Mouse (Mus musculus): ENCODE measurements around the gene Dnm2. TPM values are rescaled to one million over a fixed set of nuclear protein-coding genes. Genes with fewer than 3 reads are reported as not detected.

The Dnm2 gene
- total and polyA plus RNA-seq, 3 experiments = 99.0 to 381 (median 134) TPM

DNA sequence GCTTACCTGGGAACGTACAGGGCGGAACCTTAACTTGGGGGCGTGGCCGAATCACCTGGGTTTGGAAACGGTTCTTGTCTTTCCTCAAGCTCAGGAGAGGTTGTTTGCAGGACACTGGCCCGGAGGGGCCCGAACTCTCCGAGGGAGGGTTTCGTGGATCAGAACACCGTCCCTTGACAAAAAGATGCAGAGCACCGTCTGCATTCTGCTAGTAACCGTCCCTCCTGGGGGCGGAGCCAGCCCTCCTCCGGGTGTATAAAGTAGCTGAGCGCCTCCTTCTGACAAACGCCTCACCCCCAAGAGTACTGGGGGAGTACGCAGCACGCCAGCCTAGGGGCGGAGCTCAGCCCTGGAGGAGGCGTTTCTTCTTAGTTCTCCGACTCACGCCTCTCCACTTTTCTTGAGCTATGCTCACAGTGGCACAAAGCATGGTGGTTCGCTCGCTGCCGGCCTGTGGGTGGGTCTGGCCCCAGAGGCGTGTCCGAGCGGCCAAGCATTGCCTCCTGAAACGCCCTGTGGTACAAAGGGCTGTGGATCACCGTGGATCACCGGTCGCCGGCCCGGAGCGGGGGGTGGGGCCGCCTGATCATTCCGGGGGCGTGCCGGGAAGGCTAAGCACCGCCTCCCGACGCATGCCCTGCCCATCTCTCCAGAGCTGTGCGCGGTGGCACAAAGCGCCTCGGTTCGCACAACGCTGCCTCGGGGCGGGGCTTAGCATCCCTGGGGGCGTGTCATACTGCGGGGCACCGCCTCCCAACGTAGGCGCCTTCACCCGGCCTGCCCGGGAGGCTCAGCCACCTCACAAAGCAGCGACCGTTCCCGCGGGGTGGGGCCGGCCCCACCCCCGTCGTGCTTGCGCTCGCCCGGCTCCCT, 121.4 kb downstream of the Dnm2 start:
- peak; percentile 100 for DNase-seq

DNA sequence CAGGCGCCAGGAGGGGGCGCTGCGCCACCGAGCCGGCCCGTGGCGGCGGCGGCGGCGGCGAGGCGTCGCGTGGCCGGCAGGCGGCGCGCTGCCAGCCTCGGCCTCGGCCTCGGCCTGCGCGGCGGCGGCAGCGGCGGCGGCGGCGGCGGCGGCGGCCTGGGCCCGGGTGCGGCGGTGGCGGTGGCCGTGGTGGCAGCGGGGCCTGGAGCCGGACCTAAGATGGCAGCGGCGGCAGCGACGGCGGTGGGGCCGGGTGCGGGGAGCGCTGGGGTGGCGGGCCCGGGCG, 122.0 kb downstream of the Dnm2 start, which contains the start of gene Carm1:
Gene Carm1, plus strand, starts transcription at position 106 of the 286 bp plus-strand sequence.
- DNase-seq = no peak

DNA sequence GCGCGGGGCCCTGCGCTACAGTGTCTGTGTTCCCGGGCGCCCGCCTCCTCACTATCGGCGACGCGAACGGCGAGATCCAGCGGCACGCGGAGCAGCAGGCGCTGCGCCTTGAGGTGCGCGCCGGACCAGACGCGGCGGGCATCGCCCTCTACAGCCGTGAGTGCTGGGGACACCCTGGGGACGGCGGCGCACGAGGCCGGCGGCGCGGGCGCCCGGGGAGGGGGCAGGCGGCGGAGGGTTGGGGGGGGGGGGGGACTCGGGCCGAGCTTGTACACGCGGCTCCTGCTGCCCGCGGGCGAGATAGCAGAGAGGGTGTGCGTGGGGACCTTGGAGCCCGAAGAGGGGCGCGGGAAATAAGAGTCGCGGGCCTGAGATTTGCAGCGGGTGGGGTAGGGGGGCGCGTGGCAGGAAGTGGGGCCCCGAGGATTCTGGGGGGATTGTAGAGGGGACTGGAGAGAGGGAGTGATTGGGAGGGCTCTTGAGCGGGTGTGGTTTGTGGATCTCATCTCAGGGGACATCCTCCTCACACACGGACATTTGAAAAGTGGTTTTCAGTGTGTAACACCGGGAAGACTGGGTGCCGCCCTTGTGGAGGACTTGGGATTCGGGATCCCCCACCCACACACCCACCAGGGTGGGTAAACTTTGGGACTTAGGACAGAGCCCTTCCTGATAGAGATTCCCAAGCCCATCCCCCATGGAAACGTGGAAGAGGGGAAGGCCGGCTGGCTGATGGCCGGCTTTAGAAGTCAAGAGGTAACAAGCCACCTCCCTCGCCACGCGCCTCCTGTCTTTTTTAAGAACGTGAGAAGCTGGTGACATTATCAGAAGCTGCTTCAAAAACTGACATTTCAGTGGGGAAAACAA, 122.6 kb downstream of the Dnm2 start:
- DNase-seq = peak; percentile 82

GRCm38 (mm10) chr9:21551049-21551448, 126.3 kb downstream of the Dnm2 start:
- DNase-seq = peak; percentile 30

- DNase-seq = no peak
Measured at GRCm38 (mm10) chr9:21553607-21554273, 129.0 kb downstream of the Dnm2 start.

DNA sequence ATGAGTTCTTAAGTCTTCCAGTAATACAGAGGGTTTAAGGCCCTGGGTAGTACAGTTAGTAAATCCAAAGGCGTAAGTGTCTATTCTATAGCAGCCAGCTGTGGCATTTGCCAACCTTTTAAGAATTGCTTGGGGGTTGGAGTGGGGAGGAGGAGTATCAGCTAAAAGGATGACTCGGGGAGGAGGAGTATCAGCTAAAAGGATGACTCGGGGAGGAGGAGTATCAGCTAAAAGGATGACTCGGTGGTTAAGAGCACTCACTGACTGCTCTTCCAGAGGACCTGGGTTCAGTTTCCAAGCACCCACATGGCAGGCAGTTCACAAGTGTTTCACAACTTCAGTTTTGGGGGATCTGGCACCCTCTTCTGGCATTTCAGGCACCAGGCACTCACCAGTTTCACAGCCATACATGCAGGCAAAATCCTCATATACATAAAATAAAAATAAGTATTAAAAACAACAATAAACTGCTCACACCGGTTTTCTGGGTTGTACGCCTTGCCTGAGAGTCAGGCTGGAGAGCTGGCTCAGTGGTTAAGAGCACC, 130.6 kb downstream of the Dnm2 start:
- DNase-seq = no peak

DNA sequence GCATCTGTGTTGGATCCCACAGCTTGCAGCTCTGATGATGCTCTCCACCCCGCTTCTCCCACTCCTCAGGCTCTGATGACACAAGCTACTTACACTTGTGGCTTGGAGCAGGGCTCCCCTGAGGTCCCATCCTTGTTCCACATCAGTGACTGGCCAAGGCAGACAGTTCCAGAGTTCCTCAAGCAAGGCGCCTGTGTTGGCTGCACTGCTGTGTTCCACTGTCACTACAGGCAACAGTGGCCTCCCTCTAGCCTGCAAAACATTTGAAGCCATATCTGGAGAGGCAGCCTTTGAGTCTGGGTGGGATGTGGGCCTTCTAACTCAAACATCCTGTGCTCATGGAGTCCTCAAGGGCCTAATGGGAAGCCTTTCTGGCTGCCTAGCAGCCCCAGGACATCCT, 132.3 kb downstream of the Dnm2 start:
- no peak for DNase-seq

Small RNA genes lying within 50 kb of the gene (microRNA-seq; reads per million reads assigned to microRNA genes)
- gene Mir199a-1 = 0 reads per million in 2 experiments

Other genes with a start within 250 kb of the Dnm2 start
- 10 to 100 TPM; 36.6 to 56.5 TPM for gene Keap1, start 185.5 kb upstream of the Dnm2 start, total RNA-seq (2021)
- 132 and 142 TPM in 2 replicates for gene Keap1, start 185.5 kb upstream of the Dnm2 start, polyA plus RNA-seq (2012; rRNA removed)
- 1 to 10 TPM in 1 of 2 experiments, under 1 TPM in 1; 0.66 to 1.9 TPM for gene S1pr5, start 176.5 kb upstream of the Dnm2 start, total RNA-seq (2021)
- 1.2 and 1.4 TPM in 2 replicates for gene S1pr5, start 176.5 kb upstream of the Dnm2 start, polyA plus RNA-seq (2012; rRNA removed)
- 10 to 100 TPM; 25.9 to 47.0 TPM for gene Atg4d, start 159.6 kb upstream of the Dnm2 start, total RNA-seq (2021)
- gene Atg4d, start 159.6 kb upstream of the Dnm2 start, polyA plus RNA-seq (2012; rRNA removed) = 36.2 and 42.9 TPM in 2 replicates
- gene Kri1, start 136.9 kb upstream of the Dnm2 start, total RNA-seq (2021) = 10 to 100 TPM; 27.3 to 38.5 TPM
- 11.7 and 14.4 TPM in 2 replicates for gene Kri1, start 136.9 kb upstream of the Dnm2 start, polyA plus RNA-seq (2012; rRNA removed)
- gene Cdkn2d, start 133.5 kb upstream of the Dnm2 start, total RNA-seq (2021) = 10 to 100 TPM in 1 of 2 experiments, 1 to 10 TPM in 1; 6.0 to 20.3 TPM
- gene Cdkn2d, start 133.5 kb upstream of the Dnm2 start, polyA plus RNA-seq (2012; rRNA removed) = 36.0 and 42.9 TPM in 2 replicates
- gene Ap1m2, start 112.6 kb upstream of the Dnm2 start, total RNA-seq (2021) = not detected
- gene Ap1m2, start 112.6 kb upstream of the Dnm2 start, polyA plus RNA-seq (2012; rRNA removed) = not detected in 2 replicates
- gene Slc44a2, start 104.2 kb upstream of the Dnm2 start, total RNA-seq (2021) = 10 to 100 TPM; 30.9 to 56.0 TPM
- 27.1 and 27.2 TPM in 2 replicates for gene Slc44a2, start 104.2 kb upstream of the Dnm2 start, polyA plus RNA-seq (2012; rRNA removed)
- 10 to 100 TPM; 51.0 to 60.1 TPM for gene Ilf3, start 57.0 kb upstream of the Dnm2 start, total RNA-seq (2021)
- gene Ilf3, start 57.0 kb upstream of the Dnm2 start, polyA plus RNA-seq (2012; rRNA removed) = 38.9 and 39.1 TPM in 2 replicates
- 10 to 100 TPM; 13.1 to 15.9 TPM for gene Qtrt1, start 13.1 kb upstream of the Dnm2 start, total RNA-seq (2021)
- gene Qtrt1, start 13.1 kb upstream of the Dnm2 start, polyA plus RNA-seq (2012; rRNA removed) = 23.4 and 28.6 TPM in 2 replicates
- gene Tmed1, start 85.3 kb downstream of the Dnm2 start, total RNA-seq (2021) = 10 to 100 TPM; 22.6 to 36.6 TPM
- 34.9 and 36.4 TPM in 2 replicates for gene Tmed1, start 85.3 kb downstream of the Dnm2 start, polyA plus RNA-seq (2012; rRNA removed)
- gene AB124611, start 101.3 kb downstream of the Dnm2 start, total RNA-seq (2021) = 1 to 10 TPM; 1.4 to 2.3 TPM
- gene AB124611, start 101.3 kb downstream of the Dnm2 start, polyA plus RNA-seq (2012; rRNA removed) = 1.7 and 2.8 TPM in 2 replicates
- gene Carm1, start 122.0 kb downstream of the Dnm2 start, total RNA-seq (2021) = 10 to 100 TPM; 39.9 to 52.3 TPM
- 72.8 and 95.4 TPM in 2 replicates for gene Carm1, start 122.0 kb downstream of the Dnm2 start, polyA plus RNA-seq (2012; rRNA removed)
- gene Timm29, start 167.8 kb downstream of the Dnm2 start, total RNA-seq (2021) = 10 to 100 TPM; 55.2 to 62.3 TPM
- gene Timm29, start 167.8 kb downstream of the Dnm2 start, polyA plus RNA-seq (2012; rRNA removed) = 60.1 and 62.2 TPM in 2 replicates
- gene Yipf2, start 167.9 kb downstream of the Dnm2 start, total RNA-seq (2021) = 10 to 100 TPM; 26.5 to 36.1 TPM
- gene Yipf2, start 167.9 kb downstream of the Dnm2 start, polyA plus RNA-seq (2012; rRNA removed) = 58.5 and 67.4 TPM in 2 replicates
- 10 to 100 TPM; 72.3 to 88.2 TPM for gene Smarca4, start 191.3 kb downstream of the Dnm2 start, total RNA-seq (2021)
- 47.1 and 62.0 TPM in 2 replicates for gene Smarca4, start 191.3 kb downstream of the Dnm2 start, polyA plus RNA-seq (2012; rRNA removed)

All from adrenal gland, adult 2 months (tissue).